Mouse (Mus musculus) ES-Bruce4 (cell line): ENCODE data around the gene Chd1l.

ENCODE experiments used
- CTCF ChIP-seq: IDR thresholded peaks from one replicate; pipeline ENCODE4 v1.8.1; 2011; ENCODE audit warnings: low read depth, low read length
- POLR2A ChIP-seq: IDR thresholded peaks from one replicate; pipeline ENCODE4 v1.8.1; 2011; ENCODE audit warnings: low read length; ENCODE audit not compliant: insufficient read depth

DNA sequence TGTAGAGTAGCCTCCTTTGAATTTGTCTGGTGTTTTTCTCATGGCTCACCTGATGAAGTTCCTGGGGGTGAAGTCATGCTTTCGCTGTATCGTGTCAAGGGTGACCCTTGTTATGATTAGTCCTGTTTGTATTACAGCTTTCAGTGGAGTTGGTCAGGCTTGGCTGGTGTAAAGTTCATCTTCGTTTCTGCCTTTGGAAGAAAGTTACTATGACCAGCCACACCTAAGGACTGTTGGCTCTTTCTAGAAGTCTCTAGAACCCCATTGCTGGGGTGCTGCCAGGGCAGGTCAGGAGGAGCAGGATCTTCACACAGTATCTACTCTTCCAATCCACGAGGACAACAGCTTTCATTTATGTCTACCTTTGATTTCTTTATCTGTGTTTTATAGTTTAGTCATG is 23.5 kb upstream of the Chd1l start:
- no peak for TF ChIP-seq CTCF
- no peak for TF ChIP-seq POLR2A
